8 mouse cellular contexts compared by ENCODE assay signal in genomic region chr15:5242241-5243035, GRCm38 (mm10). TPM values are rescaled to one million over a fixed set of nuclear protein-coding genes. Genes with fewer than 3 reads are reported as not detected.
DNase-seq lines count a peak whose midpoint lies in the region; ATAC-seq lines count a peak whose summit lies in the region.

No protein-coding gene starts in this region.

- no peaks in the 10 kb centered on the region for H3K9me3 ChIP-seq in kidney, embryonic 14.5 days (ENCODE audit: control insufficient read depth, low read length)
- H3K9me3 ChIP-seq in hindbrain, embryonic 10.5 days, result no peaks in the 10 kb centered on the region
- H3K9me3 ChIP-seq in liver, embryonic 12.5 days (replicated peaks), result no peaks in the 10 kb centered on the region

- peak overlapping the region; percentile 99 for H3K4me2 ChIP-seq in kidney, embryonic 14.5 days (replicated peaks; ENCODE audit: low read depth, low read length)
- peak overlapping the region; percentile 100 for H3K4me2 ChIP-seq in liver, embryonic 12.5 days

- H3K36me3 ChIP-seq in kidney, embryonic 14.5 days (ENCODE audit: control insufficient read depth, insufficient read depth, low read length), result no peaks in the 10 kb centered on the region
- H3K36me3 ChIP-seq in hindbrain, embryonic 10.5 days, result no peaks in the 10 kb centered on the region
- H3K36me3 ChIP-seq in liver, embryonic 12.5 days, result no peaks in the 10 kb centered on the region

- H3K4me3 ChIP-seq in kidney, embryonic 14.5 days (ENCODE audit: low read length), result peak overlapping the region; percentile 57
- peak overlapping the region; percentile 63 for H3K4me3 ChIP-seq in hindbrain, embryonic 10.5 days
- peak overlapping the region; percentile 72 for H3K4me3 ChIP-seq in liver, embryonic 12.5 days

- ATAC-seq in kidney, embryonic 14.5 days (ENCODE audit: low FRiP score, low TSS enrichment), result peak; percentile 9; the same call in 1 of the 2 replicates
- peak; percentile 13 for ATAC-seq in erythroid progenitor cell, adult 5-6 weeks (replicated peaks; ENCODE audit: low FRiP score, poor library complexity, severe bottlenecking)
- ATAC-seq in liver, embryonic 12.5 days, result peak; percentile 35

- H3K4me1 ChIP-seq in kidney, embryonic 14.5 days (ENCODE audit: control insufficient read depth, insufficient read depth, low read length), result peaks cover 19% of the 10 kb centered on the region
- peaks cover 30% of the 10 kb centered on the region for H3K4me1 ChIP-seq in hindbrain, embryonic 10.5 days (replicated peaks)
- peaks cover 73% of the 10 kb centered on the region for H3K4me1 ChIP-seq in liver, embryonic 12.5 days

- 2% methylated on average over 61 of the region's 61 CpGs for WGBS in kidney, embryonic 14.5 days
- 2% methylated on average over 61 of the region's 61 CpGs for WGBS in hindbrain, embryonic 10.5 days
- WGBS in liver, embryonic 12.5 days (ENCODE audit: insufficient replicate concordance), result 2% methylated on average over 61 of the region's 61 CpGs

- peak overlapping the region; percentile 52 for H3K9ac ChIP-seq in kidney, embryonic 14.5 days (ENCODE audit: low read depth, low read length)
- H3K9ac ChIP-seq in liver, embryonic 12.5 days, result peak overlapping the region; percentile 78

- peaks cover 18% of the 10 kb centered on the region; the same call in 1 of the 2 replicates for H3K27me3 ChIP-seq in kidney, embryonic 14.5 days (ENCODE audit: control insufficient read depth, insufficient read depth, low read length)
- peaks cover 71% of the 10 kb centered on the region for H3K27me3 ChIP-seq in hindbrain, embryonic 10.5 days (ENCODE audit: insufficient read depth, poor library complexity, severe bottlenecking)
- H3K27me3 ChIP-seq in liver, embryonic 12.5 days (replicated peaks), result peaks cover 43% of the 10 kb centered on the region

- DNase-seq in kidney, adult 8-10 months, result no peak
- DNase-seq in NIH3T3 (ENCODE audit: low read depth) (peak; percentile 63), adipocyte (ENCODE audit: low spot score) (no peak)
- peak; percentile 58 for DNase-seq in hindbrain, embryonic 10.5 days (ENCODE audit: low spot score)
- DNase-seq in retina, embryonic 14.5 days (ENCODE audit: low spot score), result peak; percentile 41

- H3K27ac ChIP-seq in kidney, embryonic 14.5 days (ENCODE audit: low read depth, low read length), result no peak overlapping the region
- H3K27ac ChIP-seq in hindbrain, embryonic 10.5 days, result no peak overlapping the region; the same call in 1 of the 2 replicates
- H3K27ac ChIP-seq in liver, embryonic 12.5 days, result peak overlapping the region; percentile 62; the same call in 1 of the 2 replicates

RNA-seq across cellular contexts. Expression of gene Ptger4, which starts 1.5 kb away (rescaled TPM):
- 3.0 and 5.9 TPM in 2 replicates for polyA plus RNA-seq in kidney, embryonic 14.5 days (2014; fragmentation: Nextera tagmentation; extraction: Ambion mirVana)
- total RNA-seq in erythroid progenitor cell, adult 5-6 weeks (2015; ENCODE audit: low replicate concordance), result 4.2 and 6.8 TPM in 2 replicates
- total RNA-seq in erythroid progenitor cell, adult 5-6 weeks (2017; ENCODE audit: low replicate concordance), result 5.5 and 5.8 TPM in 2 replicates
- polyA plus RNA-seq in hindbrain, embryonic 10.5 days (2016; fragmentation: Nextera tagmentation; extraction: Ambion mirVana), result 0.61 and 1.4 TPM in 2 replicates
- 2.6 and 2.8 TPM in 2 replicates for polyA plus RNA-seq in liver, embryonic 12.5 days (2016; fragmentation: Nextera tagmentation; extraction: Ambion mirVana)

RNA-seq across cellular contexts. Expression of gene Ttc33, which starts 57.1 kb away (rescaled TPM):
- polyA plus RNA-seq in kidney, embryonic 14.5 days (2014; fragmentation: Nextera tagmentation; extraction: Ambion mirVana), result 49.8 and 50.3 TPM in 2 replicates
- 1.7 and 9.4 TPM in 2 replicates for total RNA-seq in erythroid progenitor cell, adult 5-6 weeks (2015; ENCODE audit: low replicate concordance)
- 4.8 and 11.4 TPM in 2 replicates for total RNA-seq in erythroid progenitor cell, adult 5-6 weeks (2017; ENCODE audit: low replicate concordance)
- polyA plus RNA-seq in hindbrain, embryonic 10.5 days (2016; fragmentation: Nextera tagmentation; extraction: Ambion mirVana), result 36.7 and 37.8 TPM in 2 replicates
- 18.9 and 19.1 TPM in 2 replicates for polyA plus RNA-seq in liver, embryonic 12.5 days (2016; fragmentation: Nextera tagmentation; extraction: Ambion mirVana)

Comparison
In these comparisons a context has a peak if more than half of its experiments do, and no peak if none do; other contexts are left out.
1. DNase-seq: peak in NIH3T3 (single experiment), hindbrain, embryonic 10.5 days (single experiment) and retina, embryonic 14.5 days (single experiment); none in kidney, adult 8-10 months (0 of 2) and adipocyte (single experiment).
2. Peak in every context shown above with its lines, with median percentiles within 50 percentile points of each other: ATAC-seq and H3K4me3 ChIP-seq.